In the genomic region with DNA sequence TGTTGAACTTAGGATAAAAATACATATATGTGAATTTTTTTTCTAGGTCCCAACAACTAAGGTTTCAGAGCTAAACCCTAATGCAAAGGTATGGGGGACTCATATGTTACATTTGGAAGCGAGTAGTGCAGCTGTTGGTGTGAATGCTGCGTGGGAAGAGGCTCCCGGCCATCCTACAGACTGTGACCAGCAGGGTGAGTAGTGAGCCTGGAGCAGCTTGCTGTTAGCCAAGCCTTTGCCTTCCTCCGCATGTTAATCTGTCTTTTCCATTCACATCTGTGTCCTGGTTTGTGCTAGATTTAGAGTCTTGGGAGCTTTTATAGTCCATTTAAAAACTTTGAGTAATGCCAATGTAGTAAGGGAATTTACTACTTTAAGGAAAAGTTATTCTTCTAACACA, we compare ENCODE assay signal across 10 mouse cellular contexts. TPM values are rescaled to one million over a fixed set of nuclear protein-coding genes. Genes with fewer than 3 reads are reported as not detected.
DNase-seq lines count a peak whose midpoint lies in the region; ATAC-seq and TF ChIP-seq lines count a peak whose summit lies in the region.
"Had no signal": no experiment of that assay in that cellular context is flagged by ENCODE, and none has a peak within 500 bp of the region (broad histone marks: within the 10 kb centered on the region; RNA-seq: fewer than 3 reads in every experiment).

No protein-coding gene starts in this region.

- ATAC-seq in midbrain, embryonic 14.5 days (ENCODE audit: low FRiP score, low TSS enrichment), result no peak
- no peak for ATAC-seq in midbrain, embryonic 13.5 days
- no peak for ATAC-seq in stomach, postnatal 0 days (ENCODE audit: low FRiP score, low TSS enrichment)

- TF ChIP-seq CTCF in gastrocnemius, adult 2 months (IDR thresholded peaks at IDR 0.05), result peak; percentile 44
- TF ChIP-seq CTCF in stomach, postnatal 0 days (IDR thresholded peaks at IDR 0.05; ENCODE audit: low read depth), result peak; percentile 61

- H3K9me3 ChIP-seq in midbrain, embryonic 14.5 days (ENCODE audit: control insufficient read depth, low read length), result no peaks in the 10 kb centered on the region
- H3K9me3 ChIP-seq in midbrain, embryonic 13.5 days, result no peaks in the 10 kb centered on the region
- H3K9me3 ChIP-seq in stomach, postnatal 0 days (ENCODE audit: control insufficient read depth, low read length), result no peaks in the 10 kb centered on the region

- no peaks in the 10 kb centered on the region for H3K4me1 ChIP-seq in midbrain, embryonic 14.5 days (ENCODE audit: control insufficient read depth, insufficient read depth, low read length)
- H3K4me1 ChIP-seq in midbrain, embryonic 13.5 days (replicated peaks), result peaks cover 2% of the 10 kb centered on the region; the same call in 1 of the 2 replicates
- no peaks in the 10 kb centered on the region for H3K4me1 ChIP-seq in stomach, postnatal 0 days (replicated peaks; ENCODE audit: control insufficient read depth, insufficient read depth)

- H3K4me2 ChIP-seq in midbrain, embryonic 14.5 days (ENCODE audit: low read length), result no peak overlapping the region
- no peak overlapping the region for H3K4me2 ChIP-seq in midbrain, embryonic 13.5 days (replicated peaks)
- no peak overlapping the region for H3K4me2 ChIP-seq in stomach, postnatal 0 days (replicated peaks; ENCODE audit: low read depth)
- H3K4me2 ChIP-seq: midbrain, embryonic 11.5 days had no signal

- WGBS in midbrain, embryonic 14.5 days, result 68% methylated on average over 4 of the region's 4 CpGs
- WGBS in midbrain, embryonic 13.5 days, result 74% methylated on average over 4 of the region's 4 CpGs
- WGBS in stomach, postnatal 0 days, result 74% methylated on average over 4 of the region's 4 CpGs

- no peak overlapping the region for H3K4me3 ChIP-seq in gastrocnemius, adult 2 months
- H3K4me3 ChIP-seq in midbrain, embryonic 14.5 days (replicated peaks; ENCODE audit: low read depth, low read length), result no peak overlapping the region
- H3K4me3 ChIP-seq in midbrain, embryonic 13.5 days (replicated peaks), result no peak overlapping the region
- no peak overlapping the region for H3K4me3 ChIP-seq in stomach, postnatal 0 days (ENCODE audit: low read depth, low read length)

- no peak for TF ChIP-seq EP300 in stomach, postnatal 0 days (optimal IDR thresholded peaks at IDR 0.05)

- H3K27me3 ChIP-seq in midbrain, embryonic 14.5 days (ENCODE audit: control insufficient read depth, insufficient read depth, low read length), result no peaks in the 10 kb centered on the region
- no peaks in the 10 kb centered on the region for H3K27me3 ChIP-seq in midbrain, embryonic 13.5 days
- no peaks in the 10 kb centered on the region for H3K27me3 ChIP-seq in stomach, postnatal 0 days (ENCODE audit: control insufficient read depth, insufficient read depth, low read length)

- H3K27ac ChIP-seq in gastrocnemius, adult 2 months, result no peak overlapping the region
- H3K27ac ChIP-seq in midbrain, embryonic 14.5 days (replicated peaks; ENCODE audit: low read depth, low read length), result no peak overlapping the region
- H3K27ac ChIP-seq in midbrain, embryonic 13.5 days, result no peak overlapping the region
- H3K27ac ChIP-seq in stomach, postnatal 0 days (replicated peaks), result no peak overlapping the region

- H3K36me3 ChIP-seq in midbrain, embryonic 14.5 days (ENCODE audit: control insufficient read depth, insufficient read depth, low read length), result peaks cover 41% of the 10 kb centered on the region
- H3K36me3 ChIP-seq in midbrain, embryonic 13.5 days, result peaks cover 57% of the 10 kb centered on the region
- H3K36me3 ChIP-seq in stomach, postnatal 0 days (ENCODE audit: control insufficient read depth, insufficient read depth, low read length), result peaks cover 7% of the 10 kb centered on the region

- intact Hi-C loops in gastrocnemius, adult 2 months (cut with DNase I), result no loop called here

- no peak overlapping the region for H3K9ac ChIP-seq in midbrain, embryonic 14.5 days (replicated peaks; ENCODE audit: low read length)
- no peak overlapping the region for H3K9ac ChIP-seq in midbrain, embryonic 13.5 days (replicated peaks)
- no peak overlapping the region for H3K9ac ChIP-seq in stomach, postnatal 0 days (ENCODE audit: low read length)

- DNase-seq in gastrocnemius, adult 2 months, result no peak
- no peak for DNase-seq in gastrocnemius, postnatal 25 days
- DNase-seq in midbrain, embryonic 14.5 days, result peak; percentile 29
- peak; percentile 60 for DNase-seq in layer of hippocampus, adult 9-11 months
- peak; percentile 45 for DNase-seq in stomach, postnatal 0 days (ENCODE audit: low spot score)
- DNase-seq in urinary bladder, postnatal 36 days (ENCODE audit: low spot score in 2 of 2), result no peak
- DNase-seq in adrenal gland, postnatal 14 days, result no peak
- DNase-seq: heart, adult 11 months had no signal

RNA-seq across cellular contexts. Expression of gene Larp4b, which starts 43.1 kb away (rescaled TPM):
- total RNA-seq in gastrocnemius, adult 2 months (2021), result 10 to 100 TPM; 67.7 to 78.6 TPM
- total RNA-seq in gastrocnemius, postnatal 25 days (2021), result 10 to 100 TPM; 66.1 to 69.8 TPM
- 45.6 and 51.6 TPM in 2 replicates for polyA plus RNA-seq in midbrain, embryonic 14.5 days (2014; fragmentation: Nextera tagmentation; extraction: Ambion mirVana)
- 34.1 and 36.1 TPM in 2 replicates for polyA plus RNA-seq in midbrain, embryonic 13.5 days (2015; fragmentation: Nextera tagmentation; extraction: Ambion mirVana)
- polyA plus RNA-seq in stomach, postnatal 0 days (2015; fragmentation: Nextera tagmentation; extraction: Ambion mirVana), result 28.4 and 29.0 TPM in 2 replicates
- total RNA-seq in adrenal gland, postnatal 14 days (2021), result 68.8 and 73.0 TPM in 2 replicates

Comparison
In these comparisons a context has a peak if more than half of its experiments do, and no peak if none do; other contexts are left out.
1. DNase-seq: peak in midbrain, embryonic 14.5 days (single experiment), layer of hippocampus, adult 9-11 months (single experiment) and stomach, postnatal 0 days (single experiment); none in gastrocnemius, adult 2 months (single experiment), gastrocnemius, postnatal 25 days (single experiment), urinary bladder, postnatal 36 days (0 of 2) and adrenal gland, postnatal 14 days (single experiment).